Mouse (Mus musculus) forebrain, embryonic 14.5 days (tissue): ENCODE measurements around the gene Tmem108. TPM values are rescaled to one million over a fixed set of nuclear protein-coding genes. Genes with fewer than 3 reads are reported as not detected.

Source experiments
- ATAC-seq: fragments of 200-750 bp; cut with Nextera tagmentation; 2 replicates; pipeline ENCODE4 v1.8.0; 2017; ENCODE audit warnings: mild to moderate bottlenecking, moderate library complexity
- DNase-seq: peaks from one replicate; pipeline ENCODE4 v3.0.0-alpha.2; 2015; ENCODE audit warnings: low spot score
- H3K27ac ChIP-seq: fragments of 300-500 bp; sonication (generic); 2 replicates; pipeline ENCODE4 v1.5.1; 2014; ENCODE audit warnings: low read depth, mild to moderate bottlenecking, control low read depth, low read length, moderate library complexity
- H3K27me3 ChIP-seq: fragments of 300-500 bp; sonication (generic); replicated peaks from 2 replicates; pipeline ENCODE4 v1.6.1; 2014; ENCODE audit warnings: low read length, control low read depth, mixed read lengths; ENCODE audit not compliant: control insufficient read depth, insufficient read depth
- H3K36me3 ChIP-seq: fragments of 300-500 bp; sonication (generic); 2 replicates; pipeline ENCODE4 v1.6.1; 2014; ENCODE audit warnings: low read length, control low read depth; ENCODE audit not compliant: control insufficient read depth, insufficient read depth
- H3K4me1 ChIP-seq: fragments of 300-500 bp; sonication (generic); 2 replicates; pipeline ENCODE4 v1.6.1; 2014; ENCODE audit warnings: antibody characterized with exemption, low read length, control low read depth; ENCODE audit not compliant: control insufficient read depth, insufficient read depth
- H3K4me2 ChIP-seq: fragments of 300-500 bp; sonication (generic); 2 replicates; pipeline ENCODE4 v1.6.1; 2014; ENCODE audit warnings: mild to moderate bottlenecking, control low read depth, low read length
- H3K4me3 ChIP-seq: fragments of 300-500 bp; sonication (generic); 2 replicates; pipeline ENCODE4 v1.5.1; 2014; ENCODE audit warnings: low read depth, low read length, control low read depth
- H3K9ac ChIP-seq: fragments of 300-500 bp; sonication (generic); 2 replicates; pipeline ENCODE4 v1.6.1; 2014; ENCODE audit warnings: mild to moderate bottlenecking, low read length, control low read depth, moderate library complexity
- H3K9me3 ChIP-seq: fragments of 300-500 bp; sonication (generic); replicated peaks from 2 replicates; pipeline ENCODE4 v1.6.1; 2016; ENCODE audit warnings: low read length, control low read depth, mixed read lengths; ENCODE audit not compliant: control insufficient read depth
- WGBS: fragments of 180-500 bp; shearing (Covaris S2); extraction: QIAGEN DNeasy Blood & Tissue Kit; methylation state at CpG from one replicate; pipeline ENCODE4 v1.1.7; 2014; 5-methylcytosine and 5-hydroxymethylcytosine counted together
- polyA plus RNA-seq: library from polyadenylated mRNA; unstranded; fragments of >200 nt; fragmentation: Nextera tagmentation; extraction: Ambion mirVana; gene quantifications from 2 replicates; pipeline ENCODE4 v1.2.1, GENCODE M21; 2014

Tmem108 gene
- polyA plus RNA-seq, 1 experiment from 2014 or later = 41.5 TPM

DNA sequence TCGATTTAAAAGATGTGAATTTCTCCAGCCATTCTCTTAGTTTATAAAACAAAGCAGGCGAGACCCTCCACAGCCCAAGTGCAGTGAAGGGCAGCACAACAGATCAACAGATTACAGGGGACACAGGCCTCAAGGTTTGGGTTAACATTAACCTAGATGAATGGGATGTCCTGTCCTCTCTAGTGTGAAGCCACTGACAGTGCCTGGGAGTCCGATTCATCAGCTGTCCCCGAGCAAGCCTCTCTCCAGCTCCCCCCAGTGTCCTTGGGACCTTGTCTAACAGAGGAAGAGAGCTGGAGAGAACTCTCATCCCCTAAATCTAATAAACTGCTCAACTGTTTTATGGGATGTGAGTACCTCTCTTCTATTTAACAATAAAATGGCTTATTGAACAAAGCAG, 48.4 kb downstream of the Tmem108 start:
- Histone ChIP-seq H3K4me1 (peaks cover 5% of the 10 kb centered on the region; the same call in 1 of the 2 replicates), H3K4me3 (no peak overlapping the region), H3K27ac (no peak overlapping the region), H3K9ac (no peak overlapping the region), H3K27me3 (no peaks in the 10 kb centered on the region), H3K4me2 (no peak overlapping the region), H3K9me3 (no peaks in the 10 kb centered on the region), H3K36me3 (no peaks in the 10 kb centered on the region)
- DNase-seq (no peak), ATAC-seq (no peak)
- WGBS = 82% methylated on average over 4 of the region's 4 CpGs

DNA sequence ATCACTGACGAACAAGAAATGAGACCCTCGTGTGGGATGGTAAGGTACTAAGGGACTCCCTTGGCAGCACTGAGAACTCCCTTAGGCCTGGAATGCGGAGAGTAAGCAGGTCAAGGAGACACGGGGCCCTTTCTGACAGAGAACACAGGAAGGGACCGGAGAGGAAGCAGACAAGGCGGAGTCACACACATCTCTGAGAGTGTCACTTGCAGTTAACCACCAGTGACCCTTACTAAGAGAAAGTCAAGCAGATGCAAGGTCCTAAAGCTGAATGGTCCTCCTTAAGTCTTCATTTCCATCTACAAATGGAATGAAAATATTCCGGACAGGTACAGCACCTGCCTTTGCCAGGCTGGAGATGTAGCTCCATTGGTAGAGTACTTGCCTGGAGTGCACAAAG, 48.9 kb downstream of the Tmem108 start:
- Histone ChIP-seq H3K4me3 (no peak overlapping the region), H3K4me2 (no peak overlapping the region), H3K4me1 (peaks cover 5% of the 10 kb centered on the region; the same call in 1 of the 2 replicates), H3K27ac (no peak overlapping the region), H3K27me3 (no peaks in the 10 kb centered on the region), H3K36me3 (no peaks in the 10 kb centered on the region), H3K9ac (no peak overlapping the region), H3K9me3 (no peaks in the 10 kb centered on the region)
- 92% methylated on average over 7 of the region's 7 CpGs for WGBS
- DNase-seq (no peak), ATAC-seq (no peak)

DNA sequence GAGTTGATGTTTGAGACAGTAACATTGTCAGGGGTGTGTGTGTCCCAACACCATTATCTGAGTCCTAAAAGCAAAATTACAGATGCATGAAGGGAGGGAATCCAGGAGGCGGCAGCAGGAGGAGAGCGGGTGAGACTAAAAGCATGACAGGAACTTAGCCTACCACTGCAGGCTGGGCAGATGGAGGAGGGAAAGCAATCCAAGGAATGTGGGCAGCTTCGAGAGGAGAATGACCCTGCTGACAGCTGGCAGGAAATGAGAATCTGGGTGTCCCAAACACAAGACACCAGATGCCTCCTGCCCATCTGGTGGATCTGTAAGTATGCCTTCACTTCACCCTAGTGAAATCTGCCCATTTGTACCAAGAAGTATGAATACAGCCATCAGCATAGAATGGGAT, 51.9 kb downstream of the Tmem108 start:
- Histone ChIP-seq H3K4me2 (no peak overlapping the region), H3K36me3 (no peaks in the 10 kb centered on the region), H3K9me3 (no peaks in the 10 kb centered on the region), H3K27me3 (no peaks in the 10 kb centered on the region), H3K4me1 (peaks cover 5% of the 10 kb centered on the region; the same call in 1 of the 2 replicates), H3K4me3 (no peak overlapping the region), H3K9ac (no peak overlapping the region), H3K27ac (no peak overlapping the region)
- DNase-seq (no peak), ATAC-seq (no peak)
- 65% methylated on average over 3 of the region's 3 CpGs for WGBS

DNA sequence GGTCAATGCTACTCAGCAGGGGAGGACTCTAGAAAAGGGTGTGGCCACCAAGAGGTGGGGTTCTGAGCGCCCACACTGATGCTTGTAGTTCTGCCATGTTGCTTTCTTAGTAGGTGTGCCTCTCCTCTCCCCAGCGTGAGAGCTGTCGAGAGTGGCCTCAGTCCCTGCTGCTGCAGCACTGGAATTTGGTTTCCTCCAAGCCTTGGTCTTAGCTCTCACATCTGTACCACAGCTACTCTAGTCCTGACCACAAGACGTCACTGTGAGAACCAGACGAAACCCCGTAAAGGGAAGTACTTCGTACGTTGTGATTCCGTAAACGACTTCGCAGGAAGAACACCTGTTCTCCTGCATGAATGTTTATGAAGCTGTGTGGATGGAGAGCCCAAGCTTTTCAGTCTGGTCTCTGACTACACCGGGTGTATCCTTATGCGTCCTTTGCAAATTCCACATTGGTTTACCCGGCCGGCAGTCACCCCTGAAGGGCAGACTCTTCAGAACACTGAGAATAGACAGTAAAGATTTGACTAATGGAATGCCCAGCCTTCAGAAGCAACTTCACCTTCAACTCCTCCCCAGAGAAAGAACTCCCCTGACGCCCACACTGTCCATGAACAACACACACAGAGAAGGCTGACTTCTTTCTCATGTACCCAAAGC, 53.0 kb downstream of the Tmem108 start:
- no peak overlapping the region for H3K4me2 ChIP-seq
- no peaks in the 10 kb centered on the region for H3K36me3 ChIP-seq
- no peaks in the 10 kb centered on the region for H3K9me3 ChIP-seq
- no peak for ATAC-seq
- DNase-seq = no peak
- H3K27me3 ChIP-seq = no peaks in the 10 kb centered on the region
- H3K27ac ChIP-seq = no peak overlapping the region
- 88% methylated on average over 16 of the region's 16 CpGs for WGBS
- no peak overlapping the region for H3K9ac ChIP-seq
- no peak overlapping the region for H3K4me3 ChIP-seq
- peaks cover 5% of the 10 kb centered on the region; the same call in 1 of the 2 replicates for H3K4me1 ChIP-seq

DNA sequence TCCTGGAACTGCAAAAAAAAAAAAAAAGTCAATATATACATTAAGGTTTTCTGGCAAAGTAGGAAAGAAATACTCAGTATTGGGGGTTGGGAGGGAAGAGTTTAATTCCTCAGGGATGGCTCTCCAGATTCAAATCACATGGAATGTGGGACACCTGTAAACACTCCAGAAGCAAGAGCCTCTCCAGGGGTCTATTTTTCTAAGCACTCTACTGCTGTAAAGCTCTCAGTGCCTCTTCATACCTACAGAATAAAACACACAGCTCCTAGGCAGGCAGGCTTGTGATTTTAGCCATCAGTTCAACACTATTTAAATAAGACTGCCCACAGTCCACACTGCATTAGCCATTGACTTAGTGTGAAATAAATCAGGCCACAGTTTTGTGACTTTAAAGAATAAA, 53.8 kb downstream of the Tmem108 start:
- DNase-seq (no peak), ATAC-seq (no peak)
- no peak overlapping the region for H3K4me2 ChIP-seq
- no peaks in the 10 kb centered on the region for H3K36me3 ChIP-seq
- H3K9ac ChIP-seq = no peak overlapping the region
- no peak overlapping the region for H3K27ac ChIP-seq
- no peaks in the 10 kb centered on the region for H3K27me3 ChIP-seq
- H3K9me3 ChIP-seq = no peaks in the 10 kb centered on the region
- peaks cover 5% of the 10 kb centered on the region; the same call in 1 of the 2 replicates for H3K4me1 ChIP-seq
- H3K4me3 ChIP-seq = no peak overlapping the region

DNA sequence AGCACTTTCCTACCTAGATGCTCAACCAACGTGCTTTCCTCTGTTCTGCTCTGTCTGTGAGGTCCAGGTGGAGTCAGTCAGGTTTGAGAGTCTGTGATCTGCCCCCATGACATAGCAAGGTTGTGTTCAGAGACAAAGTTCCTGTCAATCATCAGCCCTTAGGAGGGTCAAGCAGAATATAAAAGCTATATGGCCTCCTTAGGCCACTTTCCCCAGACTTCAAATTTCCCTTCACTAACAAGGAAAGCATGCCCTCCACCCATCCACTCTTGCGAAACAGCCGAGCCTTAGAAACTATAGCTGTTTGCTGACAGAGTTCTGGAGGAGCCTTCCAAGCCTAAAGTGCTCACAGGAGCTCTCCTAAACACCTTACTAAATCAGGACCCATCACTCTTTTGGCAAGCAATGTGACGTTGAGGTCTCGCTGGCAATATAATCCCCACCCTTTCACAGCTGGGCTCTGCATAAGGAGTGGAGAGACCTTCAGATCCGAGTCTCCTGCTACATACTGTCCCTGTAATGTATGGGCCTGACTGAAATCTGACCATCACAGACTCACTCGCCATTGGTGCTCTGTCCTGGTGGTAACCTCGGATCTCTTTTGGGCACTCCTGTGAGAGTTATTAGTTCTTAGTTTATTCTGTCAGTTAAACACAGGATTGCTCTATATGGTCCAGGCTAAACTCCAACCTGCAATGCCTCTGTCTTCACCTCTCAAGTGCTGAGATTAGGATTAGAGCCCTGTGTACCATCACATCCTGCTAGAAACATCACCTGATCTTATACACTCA, 54.4 kb downstream of the Tmem108 start:
- H3K4me1 ChIP-seq = peaks cover 5% of the 10 kb centered on the region; the same call in 1 of the 2 replicates
- no peak overlapping the region for H3K27ac ChIP-seq
- DNase-seq = no peak
- no peaks in the 10 kb centered on the region for H3K36me3 ChIP-seq
- no peak overlapping the region for H3K4me2 ChIP-seq
- H3K9me3 ChIP-seq = no peaks in the 10 kb centered on the region
- H3K4me3 ChIP-seq = no peak overlapping the region
- no peaks in the 10 kb centered on the region for H3K27me3 ChIP-seq
- 85% methylated on average over 8 of the region's 8 CpGs for WGBS
- no peak overlapping the region for H3K9ac ChIP-seq
- no peak for ATAC-seq

DNA sequence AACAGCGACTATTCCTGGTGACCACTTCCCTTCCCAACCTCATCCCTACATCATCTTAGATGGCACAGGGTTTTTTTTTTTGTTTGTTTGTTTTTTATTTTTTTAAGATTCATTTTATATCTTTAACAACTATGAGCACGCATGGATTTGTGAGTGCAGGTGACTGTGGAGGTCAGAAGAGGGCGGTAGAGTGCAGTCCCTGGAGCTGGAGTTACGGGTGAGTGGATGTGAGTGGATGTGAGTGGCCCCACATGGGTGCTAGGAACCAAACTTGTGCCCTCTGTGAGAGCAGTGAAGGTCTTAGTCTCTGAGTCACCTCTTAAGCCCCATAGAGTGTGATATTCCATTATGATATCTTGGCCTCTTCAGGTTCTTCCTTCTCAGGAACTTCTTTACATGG, 55.9 kb downstream of the Tmem108 start:
- H3K4me2 ChIP-seq = no peak overlapping the region
- H3K9ac ChIP-seq = no peak overlapping the region
- H3K4me3 ChIP-seq = no peak overlapping the region
- no peaks in the 10 kb centered on the region for H3K4me1 ChIP-seq
- no peak for DNase-seq
- H3K27me3 ChIP-seq = no peaks in the 10 kb centered on the region
- H3K9me3 ChIP-seq = no peaks in the 10 kb centered on the region
- no peak overlapping the region for H3K27ac ChIP-seq
- H3K36me3 ChIP-seq = no peaks in the 10 kb centered on the region
- 94% methylated on average over 4 of the region's 4 CpGs for WGBS
- ATAC-seq = no peak

DNA sequence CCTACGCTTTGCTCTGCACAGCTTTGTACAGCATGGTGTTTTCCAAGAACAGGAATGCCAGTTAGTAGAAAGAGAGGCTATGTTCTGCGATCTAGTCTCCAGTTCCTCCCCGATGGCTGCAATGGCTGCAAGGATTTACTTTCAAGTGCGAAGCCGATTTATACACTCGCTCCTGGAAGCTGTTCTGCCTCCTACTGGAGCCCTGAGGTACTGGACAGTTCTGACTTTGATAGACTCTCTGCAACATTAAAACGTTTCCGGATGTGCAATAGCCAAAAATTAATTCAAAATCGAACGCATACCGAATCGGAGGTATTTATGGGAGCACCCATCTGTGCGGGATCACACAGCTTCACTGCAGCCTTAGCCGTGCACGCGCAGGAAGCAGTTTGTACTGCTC, 58.6 kb downstream of the Tmem108 start:
- Histone ChIP-seq H3K36me3 (no peaks in the 10 kb centered on the region), H3K27ac (no peak overlapping the region), H3K4me1 (no peaks in the 10 kb centered on the region), H3K4me2 (no peak overlapping the region), H3K9ac (no peak overlapping the region), H3K9me3 (no peaks in the 10 kb centered on the region), H3K4me3 (no peak overlapping the region), H3K27me3 (no peaks in the 10 kb centered on the region)
- DNase-seq (no peak), ATAC-seq (no peak)
- 87% methylated on average over 16 of the region's 16 CpGs for WGBS

DNA sequence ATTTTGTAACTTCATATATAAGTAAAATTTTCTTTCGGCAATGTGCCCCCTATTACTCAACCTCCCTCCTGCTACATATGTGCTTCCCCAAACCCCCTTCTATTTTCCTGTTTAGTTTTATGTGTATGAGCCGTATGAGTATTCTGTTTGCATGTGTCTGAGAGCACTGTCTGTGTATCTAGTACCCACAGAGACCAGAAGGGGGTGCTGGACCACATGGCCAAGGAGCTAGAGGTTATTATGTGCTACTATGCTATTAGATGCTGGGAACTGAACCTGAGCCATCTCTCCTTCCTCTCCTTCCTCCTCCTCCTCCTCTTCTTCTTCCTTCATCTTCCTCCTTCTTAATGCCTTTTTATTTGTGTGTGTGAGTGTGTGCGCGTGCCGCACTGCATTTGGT, 59.2 kb downstream of the Tmem108 start:
- no peaks in the 10 kb centered on the region for H3K9me3 ChIP-seq
- H3K4me1 ChIP-seq = no peaks in the 10 kb centered on the region; the same call in 1 of the 2 replicates
- no peak overlapping the region for H3K27ac ChIP-seq
- H3K9ac ChIP-seq = no peak overlapping the region
- H3K36me3 ChIP-seq = no peaks in the 10 kb centered on the region
- no peaks in the 10 kb centered on the region for H3K27me3 ChIP-seq
- no peak overlapping the region for H3K4me3 ChIP-seq
- ATAC-seq (no peak), DNase-seq (no peak)
- WGBS = 96% methylated on average over 5 of the region's 5 CpGs
- H3K4me2 ChIP-seq = no peak overlapping the region
